18 mouse cellular contexts compared by ENCODE assay signal in genomic region chr16:21457639-21458369, GRCm38 (mm10). TPM values are rescaled to one million over a fixed set of nuclear protein-coding genes. Genes with fewer than 3 reads are reported as not detected.
DNase-seq lines count a peak whose midpoint lies in the region; ATAC-seq lines count a peak whose summit lies in the region.
"Had no signal": no experiment of that assay in that cellular context is flagged by ENCODE, and none has a peak within 500 bp of the region (broad histone marks: within the 10 kb centered on the region; RNA-seq: fewer than 3 reads in every experiment).

No protein-coding gene starts in this region.

- H3K4me3 ChIP-seq in embryonic facial prominence, embryonic 13.5 days, result no peak overlapping the region
- no peak overlapping the region for H3K4me3 ChIP-seq in embryonic facial prominence, embryonic 10.5 days
- no peak overlapping the region for H3K4me3 ChIP-seq in neural tube, embryonic 15.5 days (replicated peaks)
- no peak overlapping the region for H3K4me3 ChIP-seq in midbrain, embryonic 10.5 days
- H3K4me3 ChIP-seq in midbrain, embryonic 14.5 days (replicated peaks; ENCODE audit: low read depth, low read length), result no peak overlapping the region
- H3K4me3 ChIP-seq: erythroblast, embryonic 14.5 days; heart, embryonic 15.5 days; liver, embryonic 12.5 days; megakaryocyte, embryonic 14.5 days; stomach, embryonic 15.5 days had no signal

- H3K36me3 ChIP-seq in embryonic facial prominence, embryonic 13.5 days, result peaks cover 13% of the 10 kb centered on the region; the same call in 1 of the 2 replicates
- H3K36me3 ChIP-seq in embryonic facial prominence, embryonic 10.5 days (replicated peaks), result peaks cover 19% of the 10 kb centered on the region; the same call in 1 of the 2 replicates
- peaks cover 18% of the 10 kb centered on the region for H3K36me3 ChIP-seq in neural tube, embryonic 15.5 days
- H3K36me3 ChIP-seq in midbrain, embryonic 10.5 days, result peaks cover 61% of the 10 kb centered on the region
- H3K36me3 ChIP-seq in midbrain, embryonic 14.5 days (ENCODE audit: control insufficient read depth, insufficient read depth, low read length), result peaks cover 51% of the 10 kb centered on the region

- DNase-seq in embryonic facial prominence, embryonic 10.5 days (ENCODE audit: low spot score), result no peak
- DNase-seq in neural tube, embryonic 10.5 days (ENCODE audit: extremely low spot score, low spot score), result no peak
- peak; percentile 58 to 92 for DNase-seq in left cerebral cortex, postnatal 25 days (ENCODE audit: low spot score in 2 of 2)
- DNase-seq in telencephalon, adult 2 months (ENCODE audit: low read depth, low spot score), result peak; percentile 86
- DNase-seq in midbrain, embryonic 10.5 days (ENCODE audit: low spot score), result no peak
- no peak for DNase-seq in midbrain, embryonic 14.5 days
- DNase-seq: adrenal gland, postnatal 25 days; kidney, adult 8-10 months; thymus, postnatal 36 days had no signal

- peaks cover 22% of the 10 kb centered on the region for H3K4me1 ChIP-seq in embryonic facial prominence, embryonic 13.5 days
- H3K4me1 ChIP-seq in embryonic facial prominence, embryonic 10.5 days, result peaks cover 9% of the 10 kb centered on the region; the same call in 1 of the 2 replicates
- no peaks in the 10 kb centered on the region for H3K4me1 ChIP-seq in neural tube, embryonic 15.5 days
- H3K4me1 ChIP-seq in midbrain, embryonic 10.5 days, result 0 out of 2 replicates have a peak, but pooled peaks cover 7% of the 10 kb centered on the region
- H3K4me1 ChIP-seq in midbrain, embryonic 14.5 days (ENCODE audit: control insufficient read depth, insufficient read depth, low read length), result no peaks in the 10 kb centered on the region
- H3K4me1 ChIP-seq: heart, embryonic 15.5 days; liver, embryonic 12.5 days; megakaryocyte, embryonic 14.5 days; stomach, embryonic 15.5 days had no signal

- no peak for ATAC-seq in embryonic facial prominence, embryonic 13.5 days (ENCODE audit: insufficient number of reproducible peaks, insufficient read depth, low FRiP score, low TSS enrichment, low read depth)
- no peak for ATAC-seq in neural tube, embryonic 15.5 days (ENCODE audit: low FRiP score)
- no peak for ATAC-seq in midbrain, embryonic 14.5 days (ENCODE audit: low FRiP score, low TSS enrichment)
- ATAC-seq: liver, embryonic 12.5 days; lung, postnatal 0 days had no signal

- no peak overlapping the region for H3K4me2 ChIP-seq in embryonic facial prominence, embryonic 13.5 days
- H3K4me2 ChIP-seq in neural tube, embryonic 15.5 days, result no peak overlapping the region
- no peak overlapping the region for H3K4me2 ChIP-seq in midbrain, embryonic 14.5 days (ENCODE audit: low read length)
- H3K4me2 ChIP-seq: heart, embryonic 15.5 days; hindbrain, embryonic 14.5 days; liver, embryonic 12.5 days; stomach, embryonic 15.5 days had no signal

- H3K9me3 ChIP-seq in embryonic facial prominence, embryonic 13.5 days, result no peaks in the 10 kb centered on the region
- no peaks in the 10 kb centered on the region for H3K9me3 ChIP-seq in embryonic facial prominence, embryonic 10.5 days
- no peaks in the 10 kb centered on the region for H3K9me3 ChIP-seq in neural tube, embryonic 15.5 days (replicated peaks)
- no peaks in the 10 kb centered on the region for H3K9me3 ChIP-seq in midbrain, embryonic 10.5 days (replicated peaks)
- no peaks in the 10 kb centered on the region for H3K9me3 ChIP-seq in midbrain, embryonic 14.5 days (ENCODE audit: control insufficient read depth, low read length)
- H3K9me3 ChIP-seq: heart, embryonic 15.5 days; liver, embryonic 12.5 days; megakaryocyte, embryonic 14.5 days; stomach, embryonic 15.5 days had no signal

- H3K9ac ChIP-seq in embryonic facial prominence, embryonic 13.5 days, result no peak overlapping the region
- no peak overlapping the region for H3K9ac ChIP-seq in neural tube, embryonic 15.5 days (replicated peaks)
- no peak overlapping the region for H3K9ac ChIP-seq in midbrain, embryonic 14.5 days (replicated peaks; ENCODE audit: low read length)
- H3K9ac ChIP-seq: heart, embryonic 15.5 days; hindbrain, embryonic 14.5 days; liver, embryonic 12.5 days; stomach, embryonic 15.5 days had no signal

- peak overlapping the region; percentile 62 for H3K27ac ChIP-seq in embryonic facial prominence, embryonic 13.5 days
- no peak overlapping the region for H3K27ac ChIP-seq in embryonic facial prominence, embryonic 10.5 days (replicated peaks)
- H3K27ac ChIP-seq in neural tube, embryonic 15.5 days (replicated peaks), result peak overlapping the region; percentile 15; the same call in 1 of the 2 replicates
- no peak overlapping the region for H3K27ac ChIP-seq in midbrain, embryonic 10.5 days (replicated peaks)
- H3K27ac ChIP-seq in midbrain, embryonic 14.5 days (replicated peaks; ENCODE audit: low read depth, low read length), result no peak overlapping the region
- H3K27ac ChIP-seq: heart, embryonic 15.5 days; hindbrain, embryonic 14.5 days; liver, embryonic 12.5 days; stomach, embryonic 15.5 days had no signal

- intact Hi-C loops in left cerebral cortex, postnatal 25 days (cut with DNase I), result loop anchor here (2.0 kb wide), 1 partner anchor 27 kb away; no protein-coding TSS in a partner anchor

- WGBS in embryonic facial prominence, embryonic 13.5 days, result 50% methylated on average over 14 of the region's 14 CpGs
- 85% methylated on average over 14 of the region's 14 CpGs for WGBS in embryonic facial prominence, embryonic 10.5 days
- WGBS in neural tube, embryonic 15.5 days, result 67% methylated on average over 14 of the region's 14 CpGs
- WGBS in midbrain, embryonic 10.5 days, result 92% methylated on average over 14 of the region's 14 CpGs
- WGBS in midbrain, embryonic 14.5 days, result 89% methylated on average over 14 of the region's 14 CpGs

- no peaks in the 10 kb centered on the region for H3K27me3 ChIP-seq in embryonic facial prominence, embryonic 13.5 days
- H3K27me3 ChIP-seq in embryonic facial prominence, embryonic 10.5 days (replicated peaks; ENCODE audit: low read depth, poor library complexity, severe bottlenecking), result no peaks in the 10 kb centered on the region
- H3K27me3 ChIP-seq in neural tube, embryonic 15.5 days (replicated peaks), result no peaks in the 10 kb centered on the region
- H3K27me3 ChIP-seq in midbrain, embryonic 10.5 days (ENCODE audit: low read depth, poor library complexity, severe bottlenecking), result no peaks in the 10 kb centered on the region
- H3K27me3 ChIP-seq in midbrain, embryonic 14.5 days (ENCODE audit: control insufficient read depth, insufficient read depth, low read length), result no peaks in the 10 kb centered on the region
- H3K27me3 ChIP-seq: heart, embryonic 15.5 days; liver, embryonic 12.5 days; megakaryocyte, embryonic 14.5 days; stomach, embryonic 15.5 days had no signal

RNA-seq across cellular contexts. Expression of gene Vps8, which starts 34.9 kb away (rescaled TPM):
- 10.7 and 13.6 TPM in 2 replicates for polyA plus RNA-seq in embryonic facial prominence, embryonic 13.5 days (2015; fragmentation: Nextera tagmentation; extraction: Ambion mirVana)
- 16.4 and 16.6 TPM in 2 replicates for polyA plus RNA-seq in embryonic facial prominence, embryonic 10.5 days (2016; fragmentation: Nextera tagmentation; extraction: Ambion mirVana)
- polyA plus RNA-seq in neural tube, embryonic 15.5 days (2015; fragmentation: Nextera tagmentation; extraction: Ambion mirVana), result 28.8 and 34.1 TPM in 2 replicates
- 10 to 100 TPM; 52.3 to 58.0 TPM for total RNA-seq in left cerebral cortex, postnatal 25 days (2021)
- polyA plus RNA-seq in midbrain, embryonic 10.5 days (2016; fragmentation: Nextera tagmentation; extraction: Ambion mirVana), result 18.9 and 23.1 TPM in 2 replicates
- 31.6 and 41.1 TPM in 2 replicates for polyA plus RNA-seq in midbrain, embryonic 14.5 days (2014; fragmentation: Nextera tagmentation; extraction: Ambion mirVana)

Comparison
In these comparisons a context has a peak if more than half of its experiments do, and no peak if none do; other contexts are left out.
1. H3K27ac ChIP-seq: peak in embryonic facial prominence, embryonic 13.5 days (single experiment) and neural tube, embryonic 15.5 days (single experiment); none in embryonic facial prominence, embryonic 10.5 days (single experiment), midbrain, embryonic 10.5 days (single experiment) and midbrain, embryonic 14.5 days (single experiment).
2. DNase-seq: peak in left cerebral cortex, postnatal 25 days (2 of 2) and telencephalon, adult 2 months (single experiment); none in embryonic facial prominence, embryonic 10.5 days (single experiment), neural tube, embryonic 10.5 days (single experiment), midbrain, embryonic 10.5 days (single experiment) and midbrain, embryonic 14.5 days (single experiment).